Mouse (Mus musculus) yolk sac, embryonic 10.5 days (tissue): ENCODE results near the gene Nlrp9b.
"Not testable (repeated sequence)": the region's sequence is repeated elsewhere in the genome, so short reads cannot be mapped to it uniquely, and the experiment has no call there.

Experiments
- DNase-seq: peaks from one replicate; pipeline ENCODE4 v3.0.0-alpha.2; 2017; ENCODE audit warnings: low spot score

Nlrp9b gene

GRCm38 (mm10) chr7:19991165-19991564, at the start of gene Nlrp9b:
Gene Nlrp9b, plus strand, starts transcription at chr7:19991465.
- DNase-seq = not testable (repeated sequence)

GRCm38 (mm10) chr7:19944709-19945108, 46.6 kb upstream of the Nlrp9b start:
- no peak for DNase-seq

- no peak for DNase-seq
Observed at GRCm38 (mm10) chr7:19945201-19945600, 46.1 kb upstream of the Nlrp9b start.

- no peak for DNase-seq
Observed at GRCm38 (mm10) chr7:19945821-19946515, 45.3 kb upstream of the Nlrp9b start.

- DNase-seq = no peak
Observed at GRCm38 (mm10) chr7:19948956-19949355, 42.3 kb upstream of the Nlrp9b start.

GRCm38 (mm10) chr7:19949996-19950395, 41.3 kb upstream of the Nlrp9b start:
- no peak for DNase-seq

GRCm38 (mm10) chr7:19950589-19950988, 40.7 kb upstream of the Nlrp9b start, which contains the start of gene Igsf23:
Gene Igsf23, minus strand, starts transcription at chr7:19950756.
- DNase-seq = peak; percentile 68

GRCm38 (mm10) chr7:19952320-19952986, 38.8 kb upstream of the Nlrp9b start:
- DNase-seq = peak; percentile 84

- peak; percentile 86 for DNase-seq
Observed at GRCm38 (mm10) chr7:19953054-19953453, 38.2 kb upstream of the Nlrp9b start.

GRCm38 (mm10) chr7:19955861-19956260, 35.4 kb upstream of the Nlrp9b start:
- no peak for DNase-seq

GRCm38 (mm10) chr7:19956341-19956781, 34.9 kb upstream of the Nlrp9b start:
- DNase-seq = peak; percentile 58

GRCm38 (mm10) chr7:19962423-19962822, 28.8 kb upstream of the Nlrp9b start:
- no peak for DNase-seq

- DNase-seq = no peak
Observed at GRCm38 (mm10) chr7:19964985-19965579, 26.2 kb upstream of the Nlrp9b start, which contains the start of gene Ceacam20. Gene Ceacam20, plus strand, starts transcription at chr7:19965412.

GRCm38 (mm10) chr7:19969106-19969505, 22.2 kb upstream of the Nlrp9b start:
- no peak for DNase-seq

GRCm38 (mm10) chr7:19969541-19970090, 21.6 kb upstream of the Nlrp9b start:
- DNase-seq = no peak

- no peak for DNase-seq
Observed at GRCm38 (mm10) chr7:19970196-19970595, 21.1 kb upstream of the Nlrp9b start.

GRCm38 (mm10) chr7:19971516-19971915, 19.7 kb upstream of the Nlrp9b start:
- DNase-seq = no peak

GRCm38 (mm10) chr7:19996721-19997120, 5.5 kb downstream of the Nlrp9b start:
- DNase-seq = not testable (repeated sequence)

GRCm38 (mm10) chr7:20009987-20010386, 18.7 kb downstream of the Nlrp9b start:
- DNase-seq = no peak

GRCm38 (mm10) chr7:20064100-20064499, 72.8 kb downstream of the Nlrp9b start:
- not testable (repeated sequence) for DNase-seq

GRCm38 (mm10) chr7:20078118-20078517, 86.9 kb downstream of the Nlrp9b start:
- not testable (repeated sequence) for DNase-seq

GRCm38 (mm10) chr7:20099380-20099779, 108.1 kb downstream of the Nlrp9b start, which contains the start of gene Vmn1r91:
Gene Vmn1r91, plus strand, starts transcription at chr7:20099680.
- not testable (repeated sequence) for DNase-seq
